Mouse (Mus musculus) liver, embryonic 14.5 days (tissue): ENCODE measurements around the gene Nkain4.

Source experiments
- CTCF ChIP-seq: IDR thresholded peaks from 2 replicates; pipeline ENCODE4 v1.5.1; 2016; ENCODE audit warnings: antibody characterized with exemption, low read depth, control low read depth
- EP300 ChIP-seq: IDR thresholded peaks from 2 replicates; pipeline ENCODE4 v1.6.1; 2016; ENCODE audit warnings: antibody characterized with exemption, low read depth

GRCm38 (mm10) chr2:180953638-180954037 lies 861 bp downstream of the Nkain4 start:
- no peak for TF ChIP-seq CTCF
- no peak for TF ChIP-seq EP300
